Mouse (Mus musculus): Measurements from ENCODE around the gene Ccn1.

Gene Ccn1

DNA sequence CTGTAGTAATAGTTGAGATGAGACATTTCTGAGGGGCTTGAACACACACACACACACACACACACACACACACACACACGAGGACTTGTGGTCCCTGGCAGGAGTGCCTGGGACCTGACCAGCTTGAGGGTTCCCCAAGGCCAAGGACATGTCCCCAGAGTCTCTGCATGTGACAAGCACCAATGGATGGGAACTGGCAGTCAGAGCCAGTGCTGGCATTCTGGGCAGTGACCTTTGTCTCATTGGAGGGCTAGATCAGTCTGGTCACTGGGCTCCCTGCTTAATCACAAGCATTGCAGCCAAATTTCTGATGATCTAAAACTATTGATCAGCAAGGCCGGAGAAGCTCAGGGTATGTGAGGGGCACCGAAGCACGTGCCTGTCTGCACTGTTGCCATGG is 25.0 kb downstream of the Ccn1 start:
- in situ Hi-C loops (cut with MboI, MseI), result no loop called here

GRCm38 (mm10) chr3:145623047-145623446 is 26.7 kb downstream of the Ccn1 start:
- in situ Hi-C loops (cut with MboI, MseI), result no loop called here

DNA sequence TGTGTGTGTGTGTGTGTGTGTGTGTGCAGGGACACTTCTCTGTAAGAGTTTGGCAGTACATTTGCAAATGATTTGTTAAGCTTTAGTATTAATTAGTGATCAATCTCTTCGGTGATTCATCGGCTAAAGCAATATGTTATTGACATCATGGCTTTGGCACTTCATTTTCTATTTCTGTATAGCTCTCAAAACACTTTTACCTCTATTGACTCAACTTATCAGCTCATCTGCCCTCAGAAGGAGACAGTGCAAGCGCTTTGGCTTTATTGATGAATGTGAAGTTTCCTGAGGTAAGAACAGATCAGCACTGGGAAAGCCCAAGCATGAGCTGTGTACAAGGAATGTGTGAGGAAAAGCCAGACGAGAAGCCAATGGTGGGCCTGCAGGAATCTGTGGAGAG is 28.6 kb downstream of the Ccn1 start:
- in situ Hi-C loops (cut with MboI, MseI), result no loop called here

DNA sequence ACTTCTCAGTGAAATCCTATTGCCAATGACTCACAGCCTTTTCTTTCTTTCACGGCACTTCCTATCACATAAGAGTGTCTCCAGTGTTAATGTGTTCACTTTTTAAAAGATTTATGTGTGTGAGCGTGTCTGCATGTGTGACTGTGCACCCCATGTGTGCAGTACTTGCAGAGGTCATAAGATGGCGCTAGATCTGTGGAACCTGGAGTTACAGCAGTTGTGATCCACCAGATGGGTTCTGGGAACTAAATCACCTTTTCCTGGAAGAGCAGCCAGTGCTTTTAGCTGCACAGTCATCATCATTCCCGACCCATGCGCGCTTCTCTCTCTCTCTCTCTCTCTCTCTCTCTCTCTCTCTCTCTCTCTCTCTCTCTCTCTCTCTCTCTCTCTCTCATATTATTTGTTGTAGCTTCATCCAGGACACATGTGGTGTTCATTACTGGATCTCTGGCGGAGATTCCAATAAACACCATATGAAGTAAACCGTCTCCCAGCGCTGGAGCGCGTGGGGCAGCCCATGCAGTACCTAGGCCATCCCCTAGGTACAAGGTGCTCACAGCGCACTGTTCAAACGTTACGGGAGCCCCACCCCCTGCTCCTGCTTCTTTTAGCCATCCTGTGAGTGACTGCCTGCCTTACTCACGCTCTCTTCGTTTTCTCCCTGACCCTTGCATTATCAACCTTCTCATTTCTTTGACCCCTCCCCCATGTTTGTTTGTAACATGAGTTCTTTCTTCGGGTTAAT is 30.0 kb downstream of the Ccn1 start:
- in situ Hi-C loops (cut with MboI, MseI), result no loop called here

DNA sequence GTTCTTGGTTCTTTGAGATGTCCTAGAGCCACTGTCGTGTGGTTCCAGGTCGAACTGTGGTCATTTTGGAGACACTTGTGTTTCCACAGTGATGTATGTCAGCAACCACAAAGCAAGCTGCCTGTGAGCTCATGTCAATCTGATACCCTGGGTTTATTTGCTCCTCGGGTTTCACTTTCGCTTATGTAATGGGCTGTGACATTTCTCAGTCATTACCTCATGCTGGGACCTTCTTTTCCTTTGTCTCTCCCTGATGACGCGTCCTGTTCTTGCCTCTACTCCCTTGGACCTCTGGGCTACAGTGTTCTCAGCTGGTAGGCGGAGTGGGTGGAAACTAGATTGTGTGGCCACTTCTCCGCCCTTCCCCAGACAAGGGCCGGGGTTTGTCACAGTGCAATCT is 31.5 kb downstream of the Ccn1 start:
- in situ Hi-C loops (cut with MboI, MseI), result no loop called here

- in situ Hi-C loops (cut with MboI, MseI), result loop anchor here (5.0 kb wide), 1 partner anchor 33 kb away; the partner anchor contains the start of gene Ccn1
Observed at GRCm38 (mm10) chr3:145614362-145615115, 35.2 kb downstream of the Ccn1 start.

- in situ Hi-C loops (cut with MboI, MseI), result loop anchor here (5.0 kb wide), 1 partner anchor 34 kb away; the partner anchor contains the start of gene Ccn1
Observed at GRCm38 (mm10) chr3:145613234-145613633, 36.5 kb downstream of the Ccn1 start.

- in situ Hi-C loops (cut with MboI, MseI), result loop anchor here (5.0 kb wide), 1 partner anchor 35 kb away; the partner anchor contains the start of gene Ccn1
Observed at GRCm38 (mm10) chr3:145612662-145613061, 37.1 kb downstream of the Ccn1 start.

GRCm38 (mm10) chr3:145608320-145608719 is 41.5 kb downstream of the Ccn1 start:
- in situ Hi-C loops (cut with MboI, MseI), result no loop called here

DNA sequence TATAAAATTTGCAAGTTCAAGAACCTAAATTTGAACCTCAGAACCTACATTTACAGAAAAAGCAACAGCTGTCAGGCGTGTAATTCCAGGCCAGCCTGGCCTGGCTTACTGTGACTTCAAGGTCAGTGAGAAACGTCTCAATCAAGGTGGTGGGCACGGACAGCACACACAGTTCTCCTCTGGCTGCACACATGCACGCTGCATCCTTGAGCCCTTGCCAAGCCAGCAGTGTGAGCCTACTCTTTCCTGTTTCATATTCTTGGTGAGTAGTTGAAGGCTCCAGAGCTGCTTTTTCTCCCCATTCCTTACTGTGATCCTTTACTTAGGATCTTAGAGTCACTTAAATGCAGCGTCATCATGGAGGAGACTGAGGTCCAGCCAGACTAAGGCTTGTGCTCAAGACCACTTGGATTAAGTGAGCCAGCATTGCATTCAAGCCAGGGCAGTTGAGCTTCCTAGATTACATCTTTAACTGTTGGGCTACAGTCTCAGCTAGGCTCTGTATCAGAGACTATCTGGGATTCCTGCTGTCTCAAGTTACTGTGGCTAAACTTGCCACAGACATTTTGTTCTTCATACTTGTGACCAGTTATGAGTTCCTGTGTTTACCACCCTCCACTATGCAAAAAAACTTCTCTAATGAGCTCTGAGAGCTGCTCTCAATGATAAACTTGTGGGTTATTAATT is 44.2 kb downstream of the Ccn1 start:
- in situ Hi-C loops (cut with MboI, MseI), result no loop called here

DNA sequence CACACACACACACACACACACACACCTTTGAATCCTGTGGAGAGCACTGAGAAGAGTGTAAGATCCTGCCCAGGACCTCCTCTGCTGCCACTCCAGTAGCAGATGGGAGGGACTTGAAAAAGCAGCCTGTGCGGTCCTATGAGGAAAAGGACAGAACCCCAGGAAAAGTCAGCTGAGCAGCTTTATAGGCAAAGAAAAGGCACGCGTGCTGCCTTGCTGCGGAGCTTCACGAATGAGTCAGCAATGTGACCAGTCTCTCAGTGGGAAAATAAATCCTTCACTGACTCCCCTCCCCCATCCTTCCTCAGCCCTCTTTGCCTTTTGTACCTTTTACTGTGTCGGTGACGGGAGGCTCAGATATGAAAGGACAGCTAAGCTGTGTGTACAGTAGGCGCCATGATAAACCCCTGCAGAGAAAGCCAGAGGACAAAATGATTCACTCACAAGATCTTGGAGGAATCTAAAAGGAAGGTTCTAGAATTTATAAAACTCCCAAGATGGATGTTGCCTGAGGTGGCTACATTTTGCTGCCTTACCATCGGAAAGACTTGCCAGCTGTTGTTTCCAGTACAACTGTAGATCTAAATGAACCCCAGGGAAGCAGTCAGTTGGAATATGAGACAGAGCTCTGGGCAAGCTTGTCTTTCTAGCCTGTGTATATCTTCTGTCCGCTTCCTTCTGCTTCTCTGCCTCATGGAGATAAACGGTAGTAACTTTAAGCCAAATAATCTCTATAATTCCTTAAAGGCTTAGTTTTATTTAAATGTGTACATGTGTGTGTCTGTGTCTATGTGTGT is 47.2 kb downstream of the Ccn1 start:
- in situ Hi-C loops (cut with MboI, MseI), result no loop called here

GRCm38 (mm10) chr3:145601345-145601744 is 48.4 kb downstream of the Ccn1 start:
- in situ Hi-C loops (cut with MboI, MseI), result no loop called here

DNA sequence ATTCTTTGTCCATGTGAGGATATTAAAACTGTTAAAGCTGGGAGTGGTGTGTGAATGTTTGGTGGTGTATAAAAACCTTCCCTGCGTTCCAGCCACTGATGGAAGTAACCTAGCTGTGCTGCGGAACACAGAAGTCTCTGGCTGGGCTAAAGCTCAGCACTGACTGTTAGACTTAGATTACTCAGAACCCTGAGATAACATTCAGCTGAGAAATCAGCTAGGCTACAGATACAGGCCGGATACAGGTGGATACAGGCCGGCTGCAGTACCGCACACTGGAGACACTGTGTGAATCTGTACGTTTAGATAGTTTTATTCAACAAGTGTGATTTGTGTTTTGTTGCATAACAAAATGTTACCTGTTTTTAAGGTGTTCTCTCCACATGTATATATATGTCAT is 49.0 kb downstream of the Ccn1 start:
- in situ Hi-C loops (cut with MboI, MseI), result no loop called here

DNA sequence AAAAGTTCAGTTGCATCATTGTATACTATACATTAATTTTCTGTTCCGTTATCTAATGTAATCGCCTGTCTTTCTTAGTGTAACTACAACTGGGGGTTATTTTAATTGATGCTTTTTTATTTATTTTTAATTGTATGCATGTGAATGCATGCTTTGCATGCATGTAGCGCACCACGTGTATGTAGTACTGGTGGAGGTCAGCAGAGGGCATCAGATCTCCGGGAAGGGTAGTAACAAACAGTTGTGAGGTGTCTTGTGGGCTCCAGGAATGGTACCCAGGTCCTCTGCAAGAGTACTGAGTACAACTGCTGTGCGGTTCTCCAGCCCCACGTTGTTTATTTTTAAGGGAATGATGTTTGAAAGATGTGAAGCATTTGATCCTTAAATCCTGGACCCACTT is 50.7 kb downstream of the Ccn1 start:
- in situ Hi-C loops (cut with MboI, MseI), result loop anchor here (25.0 kb wide), 1 partner anchor 1012 kb away; no protein-coding TSS in a partner anchor
